Mouse (Mus musculus) hindbrain, embryonic 13.5 days (tissue): ENCODE data around the gene Bcan. TPM values are rescaled to one million over a fixed set of nuclear protein-coding genes. Genes with fewer than 3 reads are reported as not detected.

ENCODE experiments used
- ATAC-seq: fragments of 200-750 bp; cut with Nextera tagmentation; 2 replicates; pipeline ENCODE4 v1.8.0; 2017; ENCODE audit warnings: moderate TSS enrichment; ENCODE audit not compliant: low FRiP score
- H3K27ac ChIP-seq: fragments of 300-500 bp; sonication (generic); 2 replicates; pipeline ENCODE4 v1.5.1; 2015; ENCODE audit warnings: inconsistent platforms, mild to moderate bottlenecking, moderate library complexity
- H3K27me3 ChIP-seq: fragments of 300-500 bp; sonication (generic); 2 replicates; pipeline ENCODE4 v1.6.1; 2015; ENCODE audit warnings: mild to moderate bottlenecking, inconsistent platforms
- H3K36me3 ChIP-seq: fragments of 300-500 bp; sonication (generic); 2 replicates; pipeline ENCODE4 v1.6.1; 2015; ENCODE audit warnings: mild to moderate bottlenecking, inconsistent platforms
- H3K4me1 ChIP-seq: fragments of 300-500 bp; sonication (generic); replicated peaks from 2 replicates; pipeline ENCODE4 v1.6.1; 2015; ENCODE audit warnings: inconsistent platforms
- H3K4me2 ChIP-seq: fragments of 300-500 bp; sonication (generic); 2 replicates; pipeline ENCODE4 v1.6.1; 2015; ENCODE audit warnings: inconsistent platforms, mild to moderate bottlenecking, moderate library complexity
- H3K4me3 ChIP-seq: fragments of 300-500 bp; sonication (generic); 2 replicates; pipeline ENCODE4 v1.5.1; 2015; ENCODE audit warnings: mild to moderate bottlenecking, inconsistent platforms
- H3K9ac ChIP-seq: fragments of 300-500 bp; sonication (generic); 2 replicates; pipeline ENCODE4 v1.6.1; 2015; ENCODE audit warnings: mild to moderate bottlenecking, inconsistent platforms
- H3K9me3 ChIP-seq: fragments of 300-500 bp; sonication (generic); 2 replicates; pipeline ENCODE4 v1.6.1; 2016; ENCODE audit warnings: inconsistent platforms
- WGBS: fragments of 180-500 bp; shearing (Covaris S2); methylation state at CpG from one replicate; pipeline ENCODE4 v1.1.7; 2015; 5-methylcytosine and 5-hydroxymethylcytosine counted together
- polyA plus RNA-seq: library from polyadenylated mRNA; unstranded; fragments of >200 nt; fragmentation: Nextera tagmentation; extraction: Ambion mirVana; gene quantifications from 2 replicates; pipeline ENCODE4 v1.2.1, GENCODE M21; 2015

Gene Bcan
- polyA plus RNA-seq, 1 experiment from 2014 or later, result 39.8 TPM

- Histone ChIP-seq H3K27me3 (no peaks in the 10 kb centered on the region), H3K36me3 (peaks cover 22% of the 10 kb centered on the region), H3K4me3 (no peak overlapping the region), H3K9ac (peak overlapping the region; percentile 35; the same call in 1 of the 2 replicates), H3K9me3 (no peaks in the 10 kb centered on the region), H3K27ac (peak overlapping the region; percentile 55), H3K4me1 (peaks cover 69% of the 10 kb centered on the region), H3K4me2 (no peak overlapping the region)
- no peak for ATAC-seq
- WGBS, result 36% methylated on average over 1 of the region's 1 CpGs
Observed at GRCm38 (mm10) chr3:87946541-87946860, 53.5 kb downstream of the Bcan start.

- Histone ChIP-seq H3K27me3 (no peaks in the 10 kb centered on the region), H3K9ac (no peak overlapping the region), H3K4me1 (peaks cover 64% of the 10 kb centered on the region), H3K4me2 (no peak overlapping the region), H3K36me3 (peaks cover 27% of the 10 kb centered on the region), H3K27ac (peak overlapping the region; percentile 55), H3K4me3 (no peak overlapping the region), H3K9me3 (no peaks in the 10 kb centered on the region)
- no peak for ATAC-seq
- WGBS, result 8% methylated on average over 12 of the region's 12 CpGs
Observed at GRCm38 (mm10) chr3:87945781-87946540, 54.1 kb downstream of the Bcan start.

GRCm38 (mm10) chr3:87944838-87945600 is 55.0 kb downstream of the Bcan start:
- peaks cover 35% of the 10 kb centered on the region for H3K36me3 ChIP-seq
- 9% methylated on average over 4 of the region's 4 CpGs for WGBS
- H3K9ac ChIP-seq, result peak overlapping the region; percentile 53; the same call in 1 of the 2 replicates
- H3K27me3 ChIP-seq, result no peaks in the 10 kb centered on the region
- H3K27ac ChIP-seq, result peak overlapping the region; percentile 56
- peaks cover 58% of the 10 kb centered on the region for H3K4me1 ChIP-seq
- H3K4me2 ChIP-seq, result no peak overlapping the region
- no peaks in the 10 kb centered on the region for H3K9me3 ChIP-seq
- H3K4me3 ChIP-seq, result no peak overlapping the region
- ATAC-seq, result peak; percentile 55

- Histone ChIP-seq H3K27ac (no peak overlapping the region), H3K9ac (no peak overlapping the region), H3K4me3 (no peak overlapping the region), H3K4me1 (peaks cover 43% of the 10 kb centered on the region), H3K4me2 (no peak overlapping the region), H3K36me3 (peaks cover 49% of the 10 kb centered on the region), H3K27me3 (no peaks in the 10 kb centered on the region), H3K9me3 (no peaks in the 10 kb centered on the region)
- no peak for ATAC-seq
- WGBS, result 83% methylated on average over 7 of the region's 7 CpGs
Observed at GRCm38 (mm10) chr3:87943586-87943985, 56.4 kb downstream of the Bcan start.

GRCm38 (mm10) chr3:87942471-87942870 is 57.6 kb downstream of the Bcan start:
- Histone ChIP-seq H3K27ac (no peak overlapping the region), H3K36me3 (peaks cover 61% of the 10 kb centered on the region), H3K9ac (no peak overlapping the region), H3K9me3 (no peaks in the 10 kb centered on the region), H3K27me3 (no peaks in the 10 kb centered on the region), H3K4me2 (no peak overlapping the region), H3K4me3 (no peak overlapping the region), H3K4me1 (peaks cover 32% of the 10 kb centered on the region)
- 94% methylated on average over 2 of the region's 2 CpGs for WGBS
- ATAC-seq, result no peak

- ATAC-seq, result no peak
- H3K36me3 ChIP-seq, result peaks cover 72% of the 10 kb centered on the region
- no peak overlapping the region for H3K4me3 ChIP-seq
- WGBS, result 57% methylated on average over 5 of the region's 5 CpGs
- no peaks in the 10 kb centered on the region for H3K9me3 ChIP-seq
- no peaks in the 10 kb centered on the region for H3K27me3 ChIP-seq
- no peak overlapping the region for H3K9ac ChIP-seq
- no peak overlapping the region for H3K4me2 ChIP-seq
- no peak overlapping the region for H3K27ac ChIP-seq
- peaks cover 22% of the 10 kb centered on the region for H3K4me1 ChIP-seq
Observed at GRCm38 (mm10) chr3:87940611-87941010, 59.4 kb downstream of the Bcan start.

Other genes with a start within 250 kb of the Bcan start
- gene Ntrk1, start 205.1 kb downstream of the Bcan start, polyA plus RNA-seq, result 29.2 and 40.2 TPM in 2 replicates
- 1.4 TPM in 2 replicates for gene Insrr, start 203.3 kb downstream of the Bcan start, polyA plus RNA-seq
- gene Pear1, start 175.9 kb downstream of the Bcan start, polyA plus RNA-seq, result 9.8 and 11.0 TPM in 2 replicates
- not detected in 2 replicates for gene Sh2d2a, start 153.5 kb downstream of the Bcan start, polyA plus RNA-seq
- gene Prcc, start 114.6 kb downstream of the Bcan start, polyA plus RNA-seq, result 15.5 and 15.6 TPM in 2 replicates
- 139 and 155 TPM in 2 replicates for gene Hdgf, start 93.9 kb downstream of the Bcan start, polyA plus RNA-seq
- 63.9 and 70.1 TPM in 2 replicates for gene Mrpl24, start 80.7 kb downstream of the Bcan start, polyA plus RNA-seq
- 40.1 and 40.7 TPM in 2 replicates for gene Isg20l2, start 69.9 kb downstream of the Bcan start, polyA plus RNA-seq
- 19.3 and 20.7 TPM in 2 replicates for gene Rrnad1, start 69.5 kb downstream of the Bcan start, polyA plus RNA-seq
- 145 and 148 TPM in 2 replicates for gene Crabp2, start 51.6 kb downstream of the Bcan start, polyA plus RNA-seq
- gene Nes, start 29.2 kb downstream of the Bcan start, polyA plus RNA-seq, result 49.5 and 55.3 TPM in 2 replicates
- gene Hapln2, start 27.4 kb upstream of the Bcan start, polyA plus RNA-seq, result 0.47 and 0.56 TPM in 2 replicates
- 27.4 and 30.6 TPM in 2 replicates for gene Gpatch4, start 42.9 kb upstream of the Bcan start, polyA plus RNA-seq
- 151 and 163 TPM in 2 replicates for gene Naxe, start 58.3 kb upstream of the Bcan start, polyA plus RNA-seq
- gene Ttc24, start 78.1 kb upstream of the Bcan start, polyA plus RNA-seq, result not detected in 2 replicates
- gene Iqgap3, start 81.7 kb upstream of the Bcan start, polyA plus RNA-seq, result 3.2 and 3.6 TPM in 2 replicates
- gene Mef2d, start 142.1 kb upstream of the Bcan start, polyA plus RNA-seq, result 14.5 and 14.8 TPM in 2 replicates